Mouse (Mus musculus) embryonic facial prominence, embryonic 14.5 days (tissue): ENCODE measurements around the gene Slc2a5. TPM values are rescaled to one million over a fixed set of nuclear protein-coding genes. Genes with fewer than 3 reads are reported as not detected.

ENCODE experiments used
- ATAC-seq: fragments of 200-750 bp; cut with Nextera tagmentation; 2 replicates; pipeline ENCODE4 v1.8.0; 2017; ENCODE audit warnings: low read depth, moderate number of reproducible peaks, moderate TSS enrichment
- DNase-seq: peaks from one replicate; pipeline ENCODE4 v3.0.0-alpha.2; 2015; ENCODE audit warnings: low spot score
- H3K27ac ChIP-seq: fragments of 300-500 bp; sonication (generic); replicated peaks from 2 replicates; pipeline ENCODE4 v1.5.1; 2014; ENCODE audit warnings: low read depth, mild to moderate bottlenecking, low read length, moderate library complexity
- H3K27me3 ChIP-seq: fragments of 300-500 bp; sonication (generic); replicated peaks from 2 replicates; pipeline ENCODE4 v1.6.1; 2014; ENCODE audit warnings: low read length; ENCODE audit not compliant: control insufficient read depth, insufficient read depth
- H3K36me3 ChIP-seq: fragments of 300-500 bp; sonication (generic); 2 replicates; pipeline ENCODE4 v1.6.1; 2014; ENCODE audit warnings: low read length, mixed read lengths; ENCODE audit not compliant: control insufficient read depth, insufficient read depth
- H3K4me1 ChIP-seq: fragments of 300-500 bp; sonication (generic); 2 replicates; pipeline ENCODE4 v1.6.1; 2014; ENCODE audit warnings: antibody characterized with exemption, low read length; ENCODE audit not compliant: control insufficient read depth, insufficient read depth
- H3K4me2 ChIP-seq: fragments of 300-500 bp; sonication (generic); 2 replicates; pipeline ENCODE4 v1.6.1; 2014; ENCODE audit warnings: low read depth, mild to moderate bottlenecking, low read length, moderate library complexity, mixed read lengths
- H3K4me3 ChIP-seq: fragments of 300-500 bp; sonication (generic); 2 replicates; pipeline ENCODE4 v1.5.1; 2014; ENCODE audit warnings: low read depth, mild to moderate bottlenecking, low read length
- H3K9ac ChIP-seq: fragments of 300-500 bp; sonication (generic); 2 replicates; pipeline ENCODE4 v1.6.1; 2014; ENCODE audit warnings: low read depth, mild to moderate bottlenecking, low read length, moderate library complexity, mixed read lengths
- H3K9me3 ChIP-seq: fragments of 300-500 bp; sonication (generic); 2 replicates; pipeline ENCODE4 v1.6.1; 2016; ENCODE audit warnings: low read length; ENCODE audit not compliant: control insufficient read depth
- WGBS: fragments of 180-500 bp; shearing (Covaris S2); extraction: QIAGEN DNeasy Blood & Tissue Kit; methylation state at CpG from one replicate; pipeline ENCODE4 v1.1.7; 2014; 5-methylcytosine and 5-hydroxymethylcytosine counted together
- polyA plus RNA-seq: library from polyadenylated mRNA; unstranded; fragments of >200 nt; fragmentation: Nextera tagmentation; extraction: Ambion mirVana; gene quantifications from 2 replicates; pipeline ENCODE4 v1.2.1, GENCODE M21; 2014

The Slc2a5 gene
- polyA plus RNA-seq, 1 experiment from 2014 or later, result 3.5 TPM

GRCm38 (mm10) chr4:150126373-150126772 lies 7.3 kb downstream of the Slc2a5 start:
- H3K9me3 ChIP-seq, result no peaks in the 10 kb centered on the region
- no peak overlapping the region for H3K27ac ChIP-seq
- WGBS, result 83% methylated on average over 5 of the region's 5 CpGs
- H3K36me3 ChIP-seq, result no peaks in the 10 kb centered on the region
- no peak overlapping the region for H3K4me2 ChIP-seq
- H3K4me1 ChIP-seq, result no peaks in the 10 kb centered on the region
- DNase-seq (no peak), ATAC-seq (no peak)
- no peak overlapping the region for H3K9ac ChIP-seq
- no peaks in the 10 kb centered on the region for H3K27me3 ChIP-seq
- no peak overlapping the region for H3K4me3 ChIP-seq

GRCm38 (mm10) chr4:150127894-150128293 lies 8.8 kb downstream of the Slc2a5 start:
- DNase-seq, result no peak
- H3K27ac ChIP-seq, result no peak overlapping the region
- no peak overlapping the region for H3K9ac ChIP-seq
- no peaks in the 10 kb centered on the region for H3K9me3 ChIP-seq
- 92% methylated on average over 7 of the region's 7 CpGs for WGBS
- H3K36me3 ChIP-seq, result no peaks in the 10 kb centered on the region
- H3K4me2 ChIP-seq, result no peak overlapping the region
- ATAC-seq, result no peak
- H3K4me3 ChIP-seq, result no peak overlapping the region
- no peaks in the 10 kb centered on the region for H3K27me3 ChIP-seq
- 0 out of 2 replicates have a peak, but pooled peaks cover 3% of the 10 kb centered on the region for H3K4me1 ChIP-seq

- no peak overlapping the region for H3K9ac ChIP-seq
- H3K27me3 ChIP-seq, result no peaks in the 10 kb centered on the region
- no peaks in the 10 kb centered on the region for H3K36me3 ChIP-seq
- H3K9me3 ChIP-seq, result no peaks in the 10 kb centered on the region
- no peak for ATAC-seq
- H3K4me2 ChIP-seq, result no peak overlapping the region
- WGBS, result 47% methylated on average over 8 of the region's 8 CpGs
- DNase-seq, result no peak
- 0 out of 2 replicates have a peak, but pooled peaks cover 10% of the 10 kb centered on the region for H3K4me1 ChIP-seq
- no peak overlapping the region for H3K27ac ChIP-seq
- no peak overlapping the region for H3K4me3 ChIP-seq
These were observed 9.5 kb downstream of the Slc2a5 start for GRCm38 (mm10) chr4:150128571-150128970.

- ATAC-seq, result no peak
- 52% methylated on average over 2 of the region's 2 CpGs for WGBS
These were observed 11.6 kb downstream of the Slc2a5 start for GRCm38 (mm10) chr4:150130661-150131060.

GRCm38 (mm10) chr4:150132692-150133271 lies 13.7 kb downstream of the Slc2a5 start:
- Histone ChIP-seq H3K27me3 (no peaks in the 10 kb centered on the region), H3K4me2 (peak overlapping the region; percentile 46), H3K9ac (no peak overlapping the region), H3K4me3 (peak overlapping the region; percentile 19; the same call in 1 of the 2 replicates), H3K9me3 (no peaks in the 10 kb centered on the region), H3K27ac (no peak overlapping the region), H3K4me1 (0 out of 2 replicates have a peak, but pooled peaks cover 10% of the 10 kb centered on the region), H3K36me3 (no peaks in the 10 kb centered on the region)
- no peak for DNase-seq
- 27% methylated on average over 24 of the region's 24 CpGs for WGBS
- no peak for ATAC-seq

More at GRCm38 (mm10) chr4:150130661-150131060, 11.6 kb downstream of the Slc2a5 start:
- H3K9ac ChIP-seq, result no peak overlapping the region
- H3K27ac ChIP-seq, result no peak overlapping the region
- H3K27me3 ChIP-seq, result no peaks in the 10 kb centered on the region
- 0 out of 2 replicates have a peak, but pooled peaks cover 10% of the 10 kb centered on the region for H3K4me1 ChIP-seq
- no peak overlapping the region for H3K4me2 ChIP-seq
- no peak for DNase-seq
- H3K4me3 ChIP-seq, result no peak overlapping the region
- no peaks in the 10 kb centered on the region for H3K9me3 ChIP-seq
- no peaks in the 10 kb centered on the region for H3K36me3 ChIP-seq

GRCm38 (mm10) chr4:150135254-150135653 lies 16.2 kb downstream of the Slc2a5 start:
- Histone ChIP-seq H3K9me3 (no peaks in the 10 kb centered on the region), H3K4me2 (no peak overlapping the region), H3K4me3 (no peak overlapping the region), H3K27ac (no peak overlapping the region), H3K4me1 (peaks cover 10% of the 10 kb centered on the region; the same call in 1 of the 2 replicates), H3K9ac (no peak overlapping the region), H3K27me3 (no peaks in the 10 kb centered on the region), H3K36me3 (no peaks in the 10 kb centered on the region)
- ATAC-seq, result no peak
- 80% methylated on average over 7 of the region's 7 CpGs for WGBS
- no peak for DNase-seq

GRCm38 (mm10) chr4:150136693-150137092 lies 17.6 kb downstream of the Slc2a5 start:
- peak; percentile 64 for DNase-seq
- H3K4me3 ChIP-seq, result no peak overlapping the region
- WGBS, result 11% methylated on average over 10 of the region's 10 CpGs
- H3K4me1 ChIP-seq, result peaks cover 10% of the 10 kb centered on the region; the same call in 1 of the 2 replicates
- H3K9ac ChIP-seq, result no peak overlapping the region
- no peak overlapping the region for H3K4me2 ChIP-seq
- no peaks in the 10 kb centered on the region for H3K9me3 ChIP-seq
- ATAC-seq, result peak; percentile 56
- no peak overlapping the region for H3K27ac ChIP-seq
- H3K36me3 ChIP-seq, result no peaks in the 10 kb centered on the region
- no peaks in the 10 kb centered on the region for H3K27me3 ChIP-seq

- no peak overlapping the region for H3K9ac ChIP-seq
- H3K27ac ChIP-seq, result no peak overlapping the region
- no peaks in the 10 kb centered on the region for H3K27me3 ChIP-seq
- H3K4me3 ChIP-seq, result no peak overlapping the region
- WGBS, result 85% methylated on average over 7 of the region's 7 CpGs
- H3K9me3 ChIP-seq, result no peaks in the 10 kb centered on the region
- H3K36me3 ChIP-seq, result no peaks in the 10 kb centered on the region
- DNase-seq (no peak), ATAC-seq (no peak)
- H3K4me2 ChIP-seq, result no peak overlapping the region
- peaks cover 10% of the 10 kb centered on the region; the same call in 1 of the 2 replicates for H3K4me1 ChIP-seq
These were observed 18.4 kb downstream of the Slc2a5 start for GRCm38 (mm10) chr4:150137368-150138083.
